Mouse (Mus musculus): ENCODE results near the gene Muc15.

Gene Muc15

GRCm38 (mm10) chr2:110721290-110721753 is at the start of gene Muc15:
Muc15 (plus strand) TSS chr2:110721340.
- no peak for DNase-seq (ENCODE audit: low spot score)

DNA sequence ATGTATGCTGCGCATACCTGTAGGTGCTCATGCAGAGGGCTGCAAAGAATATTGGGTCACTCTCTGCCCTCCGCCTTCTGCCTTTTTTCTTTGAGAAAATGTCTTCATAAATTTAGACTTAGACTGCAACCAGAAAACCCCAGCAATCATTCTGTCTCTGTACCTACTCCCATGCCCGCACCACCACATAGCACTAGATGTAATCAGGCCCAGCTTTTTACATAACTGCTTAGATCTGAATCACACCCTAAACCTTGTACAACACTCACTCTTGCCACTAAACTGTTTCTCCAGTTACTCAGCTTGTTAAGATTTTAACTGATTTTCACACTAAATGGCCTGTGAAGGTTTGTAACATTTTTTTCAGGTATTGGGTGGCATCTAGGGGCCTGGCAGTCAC is 11.7 kb upstream of the Muc15 start:
- no peak for DNase-seq (ENCODE audit: low spot score)

GRCm38 (mm10) chr2:110710055-110710720 is 11.0 kb upstream of the Muc15 start:
- DNase-seq (ENCODE audit: low spot score), result no peak

- no peak for DNase-seq (ENCODE audit: low spot score)
Measured at GRCm38 (mm10) chr2:110719051-110719450, 2.1 kb upstream of the Muc15 start.

- no peak for DNase-seq (ENCODE audit: low spot score)
Measured at GRCm38 (mm10) chr2:110722208-110722607, 1.1 kb downstream of the Muc15 start.

DNA sequence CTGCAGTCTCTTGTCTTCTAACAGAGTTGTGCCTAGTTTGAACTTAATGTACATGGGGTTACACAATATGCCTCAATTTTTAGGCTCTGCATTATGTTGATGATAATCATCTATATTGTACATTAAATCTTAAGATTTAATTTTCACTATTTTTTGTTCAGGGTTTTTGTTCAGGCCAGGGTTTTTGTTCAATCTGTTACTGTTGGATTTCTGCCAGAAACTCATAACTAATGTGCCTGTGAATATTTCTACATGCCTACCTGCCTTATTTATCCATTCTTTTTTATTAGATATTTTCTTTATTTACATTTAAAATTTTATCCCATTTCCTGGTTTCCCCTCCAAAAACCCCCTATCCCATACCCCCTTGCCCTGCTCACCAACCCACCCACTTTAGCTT is 5.0 kb downstream of the Muc15 start:
- no peak for DNase-seq (ENCODE audit: low spot score)

DNA sequence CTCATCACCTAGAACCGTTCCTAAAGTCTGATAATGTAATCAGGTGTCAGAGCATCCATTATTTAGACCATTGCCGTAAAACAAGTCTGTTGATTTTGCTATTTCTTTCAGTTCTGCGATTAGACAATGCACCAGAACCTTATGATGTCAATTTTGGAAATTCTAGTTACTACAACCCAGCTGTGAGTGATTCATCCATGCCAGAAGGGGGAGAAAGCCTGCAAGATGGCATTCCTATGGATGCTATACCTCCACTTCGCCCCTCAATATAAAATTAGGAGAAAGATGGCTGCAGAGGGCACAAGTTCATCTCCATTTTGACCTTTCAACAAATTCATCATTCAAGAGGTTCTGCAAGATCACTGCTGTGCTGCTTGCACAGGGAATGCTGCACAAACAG is 16.1 kb downstream of the Muc15 start:
- DNase-seq (ENCODE audit: low spot score), result peak; percentile 6

DNA sequence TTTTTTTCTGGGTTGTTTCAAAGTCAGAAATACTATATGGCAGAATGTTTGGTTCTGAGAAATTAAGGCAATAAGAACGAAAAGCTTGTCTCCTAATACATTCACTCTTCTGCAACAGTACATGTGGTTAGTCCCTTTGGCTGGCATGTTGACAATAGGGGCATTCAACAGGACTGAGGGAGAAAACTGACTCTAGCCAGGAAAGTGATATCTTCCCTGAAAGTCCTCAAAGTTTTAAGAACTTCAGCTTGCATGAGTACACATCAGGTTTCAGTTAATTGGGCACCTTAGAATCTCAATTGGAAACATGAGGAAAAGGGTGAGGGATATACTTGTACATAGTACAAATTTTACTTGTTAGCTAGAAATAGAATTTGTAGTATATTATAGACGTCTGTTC is 16.8 kb downstream of the Muc15 start:
- no peak for DNase-seq (ENCODE audit: low spot score)

GRCm38 (mm10) chr2:110739781-110740180 is 18.6 kb downstream of the Muc15 start:
- DNase-seq (ENCODE audit: low spot score), result no peak

- no peak for DNase-seq (ENCODE audit: low spot score)
Measured at GRCm38 (mm10) chr2:110740493-110740892, 19.4 kb downstream of the Muc15 start.

GRCm38 (mm10) chr2:110757556-110757955 is 36.4 kb downstream of the Muc15 start:
- no peak for DNase-seq (ENCODE audit: low spot score)

- no peak for DNase-seq (ENCODE audit: low spot score)
Measured at GRCm38 (mm10) chr2:110759434-110759833, 38.3 kb downstream of the Muc15 start.

DNA sequence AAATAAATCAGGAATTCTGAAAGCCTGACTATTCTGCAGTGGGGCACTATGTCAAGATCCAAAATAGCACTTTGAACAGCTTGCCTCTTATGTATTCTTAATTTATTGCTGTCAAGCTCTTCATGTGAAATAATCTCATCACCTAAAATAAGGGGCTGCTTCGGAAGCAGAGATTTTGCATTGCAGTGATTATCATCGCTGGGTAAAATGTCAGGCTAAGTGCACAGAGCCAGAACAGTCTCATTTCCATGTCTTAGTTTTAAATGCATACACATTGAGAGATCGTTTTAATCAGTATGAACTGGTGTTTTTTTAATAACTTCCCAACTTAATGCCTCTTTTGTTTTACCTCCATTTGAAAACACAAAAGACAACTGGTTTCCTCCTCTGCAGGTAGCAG is 66.3 kb downstream of the Muc15 start:
- DNase-seq (ENCODE audit: low spot score), result no peak

All from embryo, embryonic 10.5 days (tissue).